Mouse (Mus musculus) liver, embryonic 12.5 days (tissue): Measurements from ENCODE around the gene Sacs. TPM values are rescaled to one million over a fixed set of nuclear protein-coding genes. Genes with fewer than 3 reads are reported as not detected.
"Not testable (repeated sequence)": the region's sequence is repeated elsewhere in the genome, so short reads cannot be mapped to it uniquely, and the experiment has no call there.

Experiments
- ATAC-seq: fragments of 200-750 bp; cut with Nextera tagmentation; 2 replicates; pipeline ENCODE4 v1.8.0; 2017; ENCODE audit warnings: moderate number of reproducible peaks, mild to moderate bottlenecking, moderate library complexity
- H3K27ac ChIP-seq: fragments of 300-500 bp; sonication (generic); 2 replicates; pipeline ENCODE4 v1.5.1; 2016; ENCODE audit warnings: mild to moderate bottlenecking
- H3K27me3 ChIP-seq: fragments of 300-500 bp; sonication (generic); replicated peaks from 2 replicates; pipeline ENCODE4 v1.6.1; 2016; ENCODE audit warnings: mild to moderate bottlenecking, moderate library complexity
- H3K36me3 ChIP-seq: fragments of 300-500 bp; sonication (generic); 2 replicates; pipeline ENCODE4 v1.6.1; 2016; ENCODE audit warnings: mild to moderate bottlenecking, moderate library complexity
- H3K4me1 ChIP-seq: fragments of 300-500 bp; sonication (generic); 2 replicates; pipeline ENCODE4 v1.6.1; 2016
- H3K4me2 ChIP-seq: fragments of 300-500 bp; sonication (generic); 2 replicates; pipeline ENCODE4 v1.6.1; 2016; ENCODE audit warnings: mild to moderate bottlenecking, moderate library complexity
- H3K4me3 ChIP-seq: fragments of 300-500 bp; sonication (generic); 2 replicates; pipeline ENCODE4 v1.5.1; 2016; ENCODE audit warnings: mild to moderate bottlenecking, moderate library complexity
- H3K9ac ChIP-seq: fragments of 300-500 bp; sonication (generic); 2 replicates; pipeline ENCODE4 v1.6.1; 2016; ENCODE audit warnings: mild to moderate bottlenecking, moderate library complexity
- H3K9me3 ChIP-seq: fragments of 300-500 bp; sonication (generic); replicated peaks from 2 replicates; pipeline ENCODE4 v1.6.1; 2016; ENCODE audit warnings: mild to moderate bottlenecking, moderate library complexity
- WGBS: fragments of 180-500 bp; shearing (Covaris S2); methylation state at CpG from one replicate; pipeline ENCODE4 v1.1.7; 2016; ENCODE audit not compliant: insufficient replicate concordance; 5-methylcytosine and 5-hydroxymethylcytosine counted together
- polyA plus RNA-seq: library from polyadenylated mRNA; unstranded; fragments of >200 nt; fragmentation: Nextera tagmentation; extraction: Ambion mirVana; gene quantifications from 2 replicates; pipeline ENCODE4 v1.2.1, GENCODE M21; 2016

The Sacs gene
- polyA plus RNA-seq, 1 experiment from 2014 or later, result 2.4 TPM

DNA sequence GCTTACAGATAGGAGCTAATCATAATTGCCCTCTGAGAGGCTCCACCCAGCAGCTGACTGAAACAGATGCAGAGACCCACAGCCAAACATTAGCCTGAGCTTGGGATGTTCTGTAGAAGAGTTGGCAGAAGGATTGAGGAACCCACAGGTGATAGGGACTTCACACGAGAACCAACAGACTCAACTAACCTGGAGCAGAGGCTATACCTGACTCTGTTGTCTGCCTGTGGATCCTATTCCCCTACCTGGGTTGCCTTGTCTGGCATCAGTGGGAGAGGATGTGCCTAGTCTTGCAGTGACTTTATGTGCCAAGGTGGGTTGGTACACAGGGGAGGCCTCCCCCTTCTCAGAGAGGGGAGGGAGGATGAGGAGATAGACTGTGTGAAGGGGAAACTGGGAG, 5.7 kb upstream of the Sacs start:
- H3K9ac ChIP-seq, result no peak overlapping the region
- ATAC-seq, result no peak
- no peaks in the 10 kb centered on the region for H3K9me3 ChIP-seq
- no peaks in the 10 kb centered on the region for H3K4me1 ChIP-seq
- H3K27me3 ChIP-seq, result peaks cover 5% of the 10 kb centered on the region
- no peak overlapping the region for H3K4me3 ChIP-seq
- no peak overlapping the region for H3K27ac ChIP-seq
- WGBS, result 50% methylated on average over 1 of the region's 1 CpGs
- no peaks in the 10 kb centered on the region for H3K36me3 ChIP-seq
- no peak overlapping the region for H3K4me2 ChIP-seq

DNA sequence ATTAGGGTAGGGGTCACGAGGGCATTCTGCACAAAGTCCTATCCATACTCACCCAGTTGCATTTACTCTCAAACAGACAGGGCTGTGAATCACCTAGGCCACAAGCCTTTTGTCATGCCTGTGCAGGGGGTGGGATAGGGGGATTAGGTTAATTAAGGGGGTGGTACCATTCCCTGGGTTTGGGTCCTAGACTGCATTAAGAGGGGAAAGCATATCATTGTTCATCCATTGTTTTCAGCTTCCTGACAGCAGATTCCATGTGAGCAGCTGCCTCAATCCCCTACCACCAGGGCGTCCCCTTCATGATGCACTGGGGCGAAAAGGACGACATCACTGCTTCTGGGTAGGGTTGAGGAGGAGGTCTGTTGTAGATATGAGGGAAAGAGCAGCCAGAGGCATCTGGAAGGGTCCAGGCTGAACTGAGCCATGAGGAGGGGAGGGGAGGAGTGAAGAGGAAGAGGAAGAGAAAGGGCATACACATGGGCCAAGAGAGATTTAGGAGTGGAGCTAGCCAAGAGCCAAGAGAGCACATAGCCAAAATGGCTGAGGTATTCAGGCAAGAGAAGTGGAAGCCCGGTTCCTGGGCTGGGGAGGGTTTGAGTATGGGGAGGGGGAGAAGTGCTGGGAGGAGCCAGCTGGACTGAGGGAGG, 3.8 kb upstream of the Sacs start:
- 42% methylated on average over 5 of the region's 5 CpGs for WGBS
- Histone ChIP-seq H3K27ac (no peak overlapping the region), H3K4me2 (no peak overlapping the region), H3K4me1 (no peaks in the 10 kb centered on the region), H3K9me3 (no peaks in the 10 kb centered on the region), H3K9ac (no peak overlapping the region), H3K4me3 (no peak overlapping the region), H3K27me3 (peaks cover 22% of the 10 kb centered on the region), H3K36me3 (no peaks in the 10 kb centered on the region)
- ATAC-seq, result no peak

DNA sequence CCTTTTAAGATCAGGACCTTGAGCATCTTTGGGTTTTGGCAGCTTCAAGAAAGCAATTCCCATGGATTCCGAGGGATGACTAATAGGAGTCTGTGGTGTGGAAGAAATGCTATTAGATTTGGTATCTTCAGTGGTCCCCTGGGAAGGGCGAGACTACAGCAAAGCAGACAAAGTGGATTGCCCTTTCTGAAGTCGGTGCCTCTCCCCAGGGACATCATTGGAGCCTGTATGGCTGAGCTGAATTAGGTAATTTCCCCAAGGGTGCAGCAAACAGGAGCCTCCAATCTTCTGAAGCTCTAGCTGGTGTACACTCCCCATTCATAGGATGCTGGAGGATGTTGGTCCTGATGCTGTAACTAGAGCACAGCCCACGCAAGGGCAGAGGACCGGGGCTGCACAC, 847 bp upstream of the Sacs start:
- ATAC-seq, result no peak
- Histone ChIP-seq H3K27ac (no peak overlapping the region), H3K4me1 (no peaks in the 10 kb centered on the region), H3K4me3 (no peak overlapping the region), H3K9me3 (no peaks in the 10 kb centered on the region), H3K4me2 (no peak overlapping the region), H3K9ac (no peak overlapping the region), H3K36me3 (no peaks in the 10 kb centered on the region), H3K27me3 (peaks cover 30% of the 10 kb centered on the region)
- WGBS, result 53% methylated on average over 5 of the region's 5 CpGs

DNA sequence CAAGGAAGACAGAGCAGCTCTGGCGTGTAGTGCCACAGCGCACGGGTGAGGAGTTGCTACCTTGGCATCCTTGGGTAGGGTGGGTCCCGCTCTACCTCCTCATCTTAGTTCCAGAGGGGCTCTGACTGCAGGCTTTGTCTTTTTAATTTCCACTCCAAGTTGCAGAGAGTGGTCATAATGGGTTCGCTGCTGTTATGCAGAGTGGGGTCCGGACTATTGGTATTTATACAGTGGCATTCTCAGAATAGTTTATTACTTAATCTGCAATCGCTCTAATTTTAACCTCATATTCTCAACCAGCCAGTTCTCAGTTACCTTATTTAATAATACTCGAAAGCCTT, 440 bp downstream of the Sacs start:
- ATAC-seq, result no peak
- Histone ChIP-seq H3K36me3 (no peaks in the 10 kb centered on the region), H3K4me2 (peak overlapping the region; percentile 43), H3K27me3 (peaks cover 30% of the 10 kb centered on the region), H3K27ac (no peak overlapping the region), H3K9me3 (no peaks in the 10 kb centered on the region), H3K4me3 (peak overlapping the region; percentile 24; the same call in 1 of the 2 replicates), H3K4me1 (no peaks in the 10 kb centered on the region), H3K9ac (no peak overlapping the region)
- WGBS, result 24% methylated on average over 8 of the region's 8 CpGs

DNA sequence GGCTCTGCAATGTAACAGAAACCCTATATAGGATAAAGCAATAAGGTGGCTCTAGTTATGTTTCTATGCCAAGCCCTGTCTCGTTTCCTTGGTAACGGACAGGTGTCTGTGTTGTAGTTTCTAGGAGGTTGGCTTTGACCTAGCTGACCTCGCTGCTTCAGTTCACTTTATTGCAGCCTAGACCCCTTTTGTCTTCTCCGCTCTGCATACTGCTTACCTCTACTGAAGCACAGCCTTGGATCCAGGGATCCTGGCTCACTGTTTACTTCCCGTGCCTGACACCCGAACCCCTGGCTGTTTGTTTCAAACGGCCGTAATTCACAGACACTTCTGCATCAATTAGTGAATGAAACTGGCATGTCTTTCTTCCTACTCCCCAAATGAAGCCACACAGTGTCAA, 5.1 kb downstream of the Sacs start:
- Histone ChIP-seq H3K4me3 (no peak overlapping the region), H3K9me3 (no peaks in the 10 kb centered on the region), H3K9ac (no peak overlapping the region), H3K27me3 (peaks cover 19% of the 10 kb centered on the region), H3K4me1 (no peaks in the 10 kb centered on the region), H3K36me3 (no peaks in the 10 kb centered on the region), H3K4me2 (no peak overlapping the region), H3K27ac (no peak overlapping the region)
- WGBS, result 62% methylated on average over 8 of the region's 8 CpGs
- ATAC-seq, result no peak

DNA sequence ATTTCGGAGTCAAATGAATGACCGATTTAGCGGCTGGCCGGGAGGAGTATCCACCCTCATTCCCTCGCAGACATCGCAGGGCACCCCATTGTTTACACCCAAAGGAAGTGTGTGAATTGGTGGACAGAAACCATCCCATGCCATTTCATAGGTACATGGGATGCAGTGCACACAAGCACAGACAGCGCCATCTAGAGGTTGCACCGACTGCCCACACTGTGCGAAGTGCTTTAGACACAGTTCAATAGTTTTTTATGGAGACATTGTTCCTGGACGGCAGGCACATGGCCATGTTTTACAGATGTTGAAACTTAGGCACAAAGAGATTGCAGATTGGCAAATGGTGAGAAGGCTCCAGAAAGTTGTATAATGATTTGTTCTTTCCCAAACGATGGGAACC, 5.6 kb downstream of the Sacs start:
- Histone ChIP-seq H3K4me3 (no peak overlapping the region), H3K4me2 (no peak overlapping the region), H3K9ac (no peak overlapping the region), H3K36me3 (no peaks in the 10 kb centered on the region), H3K27me3 (peaks cover 14% of the 10 kb centered on the region), H3K4me1 (no peaks in the 10 kb centered on the region), H3K27ac (no peak overlapping the region), H3K9me3 (no peaks in the 10 kb centered on the region)
- no peak for ATAC-seq
- 39% methylated on average over 11 of the region's 11 CpGs for WGBS

DNA sequence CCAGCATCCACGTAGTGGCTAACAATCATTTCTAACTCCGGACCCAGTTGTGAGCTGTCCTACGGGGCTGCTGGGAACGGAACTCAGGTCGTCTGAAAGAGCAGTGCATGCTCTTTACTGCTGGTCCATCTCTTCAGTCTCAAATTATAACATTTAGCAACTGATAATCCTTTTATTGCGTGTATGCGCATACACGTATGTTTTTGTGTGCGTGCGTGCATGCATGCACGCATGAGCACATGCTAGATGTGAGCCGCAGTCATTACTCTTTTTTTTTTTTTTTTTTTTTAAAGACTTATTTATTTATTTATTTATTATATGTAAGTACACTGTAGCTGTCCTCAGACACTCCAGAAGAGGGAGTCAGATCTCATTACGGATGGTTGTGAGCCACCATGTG, 12.2 kb downstream of the Sacs start:
- H3K27ac ChIP-seq, H3K36me3 ChIP-seq, H3K4me1 ChIP-seq, H3K9me3 ChIP-seq, H3K4me2 ChIP-seq, ATAC-seq, H3K4me3 ChIP-seq, H3K27me3 ChIP-seq, H3K9ac ChIP-seq: not testable (repeated sequence)
- WGBS, result 81% methylated on average over 13 of the region's 13 CpGs

DNA sequence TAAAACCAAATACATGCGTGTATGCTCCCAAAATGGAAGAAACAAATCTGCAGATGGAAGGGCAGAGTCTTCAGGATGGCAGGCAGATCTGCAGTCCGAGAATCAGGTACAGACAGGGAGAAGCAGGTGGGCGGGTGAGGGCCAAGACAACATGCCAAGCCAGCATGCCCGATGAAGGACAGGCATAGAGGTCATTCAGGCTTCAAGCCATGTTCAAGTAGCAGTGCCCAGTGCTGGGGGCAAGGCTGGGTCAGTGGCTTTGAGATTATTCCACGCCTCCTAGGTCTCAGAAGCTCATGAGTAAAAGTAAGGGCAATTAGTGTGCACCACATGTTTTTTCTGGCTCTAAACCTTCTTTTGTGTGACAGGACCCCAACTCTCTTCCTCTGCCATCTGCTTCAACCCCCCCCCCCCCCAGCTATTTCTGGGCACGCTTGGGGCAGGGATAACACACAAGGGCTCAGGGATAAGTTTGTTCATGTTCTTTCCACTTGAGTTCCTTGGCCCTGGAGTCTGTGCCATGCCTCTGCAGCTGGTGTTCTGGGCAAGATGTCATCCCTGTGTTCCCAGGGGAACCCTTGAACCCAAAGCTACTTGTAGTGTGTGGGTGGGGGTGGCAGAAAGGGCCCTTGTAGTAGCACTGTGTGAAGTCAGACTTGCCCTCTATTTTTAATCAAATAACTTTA, 16.8 kb downstream of the Sacs start:
- H3K4me2 ChIP-seq, result no peak overlapping the region
- H3K4me3 ChIP-seq, result no peak overlapping the region
- 57% methylated on average over 6 of the region's 6 CpGs for WGBS
- no peaks in the 10 kb centered on the region for H3K36me3 ChIP-seq
- H3K9me3 ChIP-seq, result no peaks in the 10 kb centered on the region
- H3K27ac ChIP-seq, result no peak overlapping the region
- H3K27me3 ChIP-seq, result no peaks in the 10 kb centered on the region
- no peaks in the 10 kb centered on the region for H3K4me1 ChIP-seq
- no peak overlapping the region for H3K9ac ChIP-seq
- no peak for ATAC-seq

DNA sequence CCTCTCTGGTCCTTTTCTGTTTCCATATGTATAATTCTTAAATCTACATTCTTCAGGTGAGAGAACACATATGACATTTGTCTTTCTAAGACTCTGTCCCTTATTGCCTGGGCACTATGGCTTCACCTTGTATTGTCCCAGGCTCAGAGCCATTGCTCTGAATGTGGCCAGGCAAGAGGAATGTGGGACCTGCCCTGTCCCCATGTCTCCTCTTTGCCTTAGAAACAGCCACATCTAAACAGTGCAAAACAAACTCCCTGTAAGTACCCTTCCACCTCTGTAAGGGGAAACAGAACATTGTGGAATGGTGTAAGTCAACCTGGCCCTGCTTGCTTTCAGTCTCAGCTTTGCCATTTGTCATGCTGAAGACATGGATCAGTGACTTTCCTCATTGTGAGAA, 17.4 kb downstream of the Sacs start:
- Histone ChIP-seq H3K4me1 (no peaks in the 10 kb centered on the region; the same call in 1 of the 2 replicates), H3K36me3 (no peaks in the 10 kb centered on the region), H3K27me3 (no peaks in the 10 kb centered on the region), H3K27ac (no peak overlapping the region), H3K4me2 (no peak overlapping the region), H3K9ac (no peak overlapping the region), H3K9me3 (no peaks in the 10 kb centered on the region), H3K4me3 (no peak overlapping the region)
- no peak for ATAC-seq

DNA sequence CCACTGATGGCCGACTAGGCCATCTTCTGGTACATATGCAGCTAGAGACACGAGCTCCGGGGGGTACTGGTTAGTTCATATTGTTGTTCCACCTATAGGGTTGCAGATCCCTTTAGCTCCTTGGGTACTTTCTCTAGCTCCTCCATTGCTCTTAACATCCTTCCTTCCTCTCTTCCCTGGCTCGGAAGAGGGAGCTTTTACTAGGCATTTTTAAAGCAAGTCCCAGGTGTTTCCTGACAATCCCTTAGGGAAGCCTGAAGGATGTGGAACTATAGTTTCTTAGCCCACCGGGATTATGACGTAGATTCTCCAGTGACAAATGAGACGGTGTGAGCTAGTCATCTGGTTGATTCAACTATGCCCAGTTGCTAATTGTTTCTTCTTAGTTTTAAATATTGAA, 19.2 kb downstream of the Sacs start:
- H3K36me3 ChIP-seq, H3K4me3 ChIP-seq, H3K9me3 ChIP-seq, ATAC-seq, H3K9ac ChIP-seq, H3K27me3 ChIP-seq, H3K4me2 ChIP-seq, H3K27ac ChIP-seq, H3K4me1 ChIP-seq: not testable (repeated sequence)
- 58% methylated on average over 7 of the region's 7 CpGs for WGBS

DNA sequence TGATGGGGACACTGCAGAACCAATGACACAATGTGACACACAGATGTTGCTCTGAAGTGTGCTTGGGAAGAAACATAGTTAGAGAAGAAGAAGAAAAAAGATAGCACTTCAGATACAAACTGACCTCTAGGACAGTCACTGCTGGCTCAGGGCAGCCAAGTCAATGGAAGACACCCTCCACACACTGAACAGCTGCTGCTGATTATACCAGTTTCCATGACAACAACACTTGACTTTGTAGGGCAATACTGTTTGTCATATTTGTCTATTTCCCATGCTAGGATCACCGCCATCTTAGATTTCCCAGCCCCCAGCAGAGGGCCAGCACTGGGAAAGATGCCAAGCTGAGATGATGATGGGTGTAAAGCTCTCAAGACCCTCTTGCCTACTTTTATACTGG, 22.7 kb downstream of the Sacs start:
- ATAC-seq, result no peak
- Histone ChIP-seq H3K27me3 (no peaks in the 10 kb centered on the region), H3K9ac (no peak overlapping the region), H3K27ac (no peak overlapping the region), H3K9me3 (no peaks in the 10 kb centered on the region), H3K36me3 (no peaks in the 10 kb centered on the region), H3K4me2 (no peak overlapping the region), H3K4me3 (no peak overlapping the region), H3K4me1 (peaks cover 5% of the 10 kb centered on the region)
- WGBS, result 71% methylated on average over 1 of the region's 1 CpGs

DNA sequence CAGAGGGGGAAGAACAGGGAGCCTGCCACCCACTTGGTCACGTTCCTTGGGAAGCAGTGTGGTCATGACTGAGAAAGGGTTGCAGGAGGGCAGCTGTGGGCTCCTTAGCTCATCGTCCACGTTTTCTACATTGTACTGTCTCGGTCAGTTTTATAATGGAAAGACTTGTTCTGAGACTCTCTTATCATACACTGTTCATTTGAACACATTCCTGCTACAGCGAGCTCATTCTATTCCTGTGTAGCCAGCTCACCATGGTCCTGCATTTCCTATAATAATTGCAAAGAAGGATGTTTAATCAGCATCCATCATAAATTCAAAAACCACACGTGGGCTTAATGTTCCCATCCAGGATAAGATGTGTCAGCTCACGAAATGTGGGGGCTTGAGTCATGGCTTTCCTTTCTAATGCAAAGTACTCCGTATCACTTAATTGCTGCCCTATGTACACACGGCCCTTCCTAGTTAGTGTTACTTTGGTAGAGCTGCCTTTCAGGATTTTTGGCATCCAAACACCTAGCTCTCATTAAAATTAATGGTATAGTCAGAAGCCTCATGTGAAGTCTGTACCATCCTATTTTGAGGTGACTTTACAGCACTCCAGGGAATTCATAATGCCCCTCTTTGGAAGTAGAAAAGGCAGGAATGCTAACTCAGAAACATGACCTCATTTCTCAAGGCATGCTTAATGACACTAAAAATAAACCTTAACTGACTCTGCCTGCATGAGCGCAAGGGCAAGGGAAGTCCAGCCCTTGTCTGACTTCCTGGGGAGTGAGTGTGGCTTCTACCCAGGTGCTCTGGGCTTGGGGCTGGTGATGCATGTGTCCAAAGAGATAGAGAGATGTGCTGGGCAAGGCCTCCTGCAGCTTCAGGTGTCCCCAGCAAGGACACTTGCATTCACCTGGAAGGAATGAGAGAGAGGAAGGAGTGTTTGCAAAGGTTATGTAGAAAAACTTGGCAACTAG, 23.4 kb downstream of the Sacs start:
- Histone ChIP-seq H3K4me2 (no peak overlapping the region), H3K9me3 (no peaks in the 10 kb centered on the region), H3K36me3 (no peaks in the 10 kb centered on the region), H3K27me3 (no peaks in the 10 kb centered on the region), H3K9ac (no peak overlapping the region), H3K4me3 (no peak overlapping the region), H3K4me1 (peaks cover 5% of the 10 kb centered on the region), H3K27ac (no peak overlapping the region)
- WGBS, result 46% methylated on average over 10 of the region's 10 CpGs
- ATAC-seq, result no peak
